Mouse (Mus musculus): ENCODE measurements at regions not wholly inside any gene's neighbourhood (a gene's known extent, or its start where the extent isn't known, plus 50 kb on each side); places are given as distances from the start of the nearest gene placed in this dataset.

DNA sequence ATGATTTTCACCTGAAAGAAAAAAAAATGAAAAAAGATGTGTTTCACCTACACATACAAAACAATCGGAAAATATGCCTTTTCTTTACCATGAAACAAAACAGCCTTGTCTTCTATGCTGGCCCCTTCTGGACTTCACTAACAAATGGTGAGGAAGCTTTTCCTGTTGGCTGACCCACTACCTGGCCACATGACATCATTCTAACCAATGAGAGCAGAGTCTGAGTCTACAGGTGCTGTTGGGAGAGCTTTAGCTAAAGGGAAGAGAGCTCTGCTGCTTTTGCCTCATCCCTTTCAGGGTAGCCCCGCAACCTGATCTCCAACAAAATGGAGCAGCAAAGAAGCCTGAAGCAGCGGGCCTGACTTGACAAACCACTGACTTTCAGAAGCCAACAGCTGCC, 120.5 kb upstream of the Smarca2 start:
- no peak for TF ChIP-seq CTCF (IDR thresholded peaks at IDR 0.05; ENCODE audit: borderline replicate concordance, control insufficient read depth, extremely low read depth, insufficient read depth, low read length, poor library complexity)
- no peak for TF ChIP-seq POLR2A (IDR thresholded peaks at IDR 0.05; ENCODE audit: control insufficient read depth, extremely low read depth, insufficient read depth, low read length, poor library complexity)

Data from thymus, adult 2 months (tissue).